Mouse (Mus musculus) adrenal gland, adult 10 weeks (tissue): ENCODE results near the gene Ddx39b. TPM values are rescaled to one million over a fixed set of nuclear protein-coding genes. Genes with fewer than 3 reads are reported as not detected.

Experiments
- polyA plus RNA-seq: library from polyadenylated mRNA; stranded (reverse); fragments of 350-450 nt; fragmentation: Illumina TruSeq; extraction: RNeasy Lipid Tissue Mini Kit (QIAGEN cat#74804); gene quantifications from one replicate; pipeline ENCODE4 v1.2.3, GENCODE M21; 2014; ENCODE audit warnings: low read depth, low replicate concordance

Ddx39b gene
- 11.1 TPM for polyA plus RNA-seq

GRCm38 (mm10) chr17:35241305-35242014 lies at the start of gene Ddx39b:
Gene Ddx39b (plus strand): TSS chr17:35241746.

GRCm38 (mm10) chr17:35193881-35194843 lies 47.4 kb upstream of the Ddx39b start, which contains the start of gene Ltb:
Gene Ltb (plus strand): TSS chr17:35194439.

GRCm38 (mm10) chr17:35201787-35202186 lies 39.8 kb upstream of the Ddx39b start, which contains the start of gene Tnf:
Gene Tnf (minus strand): TSS chr17:35202007.

GRCm38 (mm10) chr17:35204494-35205379 lies 36.8 kb upstream of the Ddx39b start, which contains the start of gene Lta:
Gene Lta (minus strand): TSS chr17:35205351.

GRCm38 (mm10) chr17:35220156-35220952 lies 21.2 kb upstream of the Ddx39b start, which contains the start of gene Gm16181:
Gene Gm16181 (plus strand): TSS chr17:35220834.

GRCm38 (mm10) chr17:35233114-35233980 lies 8.2 kb upstream of the Ddx39b start, which contains the start of gene Atp6v1g2:
Gene Atp6v1g2 (plus strand): TSS chr17:35233660.

GRCm38 (mm10) chr17:35235614-35236389 lies 5.7 kb upstream of the Ddx39b start, which contains the start of gene Nfkbil1:
Gene Nfkbil1 (minus strand): TSS chr17:35235792.

GRCm38 (mm10) chr17:35262664-35263522 lies 21.3 kb downstream of the Ddx39b start, which contains the start of gene H2-D1:
Gene H2-D1 (plus strand): TSS chr17:35262730.

Other genes with a start within 250 kb of the Ddx39b start
- gene Vars, start 240.8 kb upstream of the Ddx39b start, polyA plus RNA-seq = 10.7 TPM
- not detected for gene Vwa7, start 225.2 kb upstream of the Ddx39b start, polyA plus RNA-seq
- not detected for gene Sapcd1, start 213.7 kb upstream of the Ddx39b start, polyA plus RNA-seq
- not detected for gene Msh5, start 195.0 kb upstream of the Ddx39b start, polyA plus RNA-seq
- gene Clic1, start 191.8 kb upstream of the Ddx39b start, polyA plus RNA-seq = 23.6 TPM
- not detected for gene Ddah2, start 182.7 kb upstream of the Ddx39b start, polyA plus RNA-seq
- gene Ly6g6c, start 176.4 kb upstream of the Ddx39b start, polyA plus RNA-seq = not detected
- gene Mpig6b, start 175.6 kb upstream of the Ddx39b start, polyA plus RNA-seq = not detected
- not detected for gene Ly6g6e, start 164.8 kb upstream of the Ddx39b start, polyA plus RNA-seq
- not detected for gene Ly6g6d, start 163.7 kb upstream of the Ddx39b start, polyA plus RNA-seq
- gene Ly6g6f, start 156.1 kb upstream of the Ddx39b start, polyA plus RNA-seq = not detected
- 4.8 TPM for gene Abhd16a, start 152.5 kb upstream of the Ddx39b start, polyA plus RNA-seq
- gene Ly6g5c, start 133.5 kb upstream of the Ddx39b start, polyA plus RNA-seq = not detected
- gene Ly6g5b, start 126.3 kb upstream of the Ddx39b start, polyA plus RNA-seq = not detected
- gene Gpank1, start 120.3 kb upstream of the Ddx39b start, polyA plus RNA-seq = 1.4 TPM
- gene Csnk2b, start 119.7 kb upstream of the Ddx39b start, polyA plus RNA-seq = 163 TPM
- gene D17H6S53E, start 115.4 kb upstream of the Ddx39b start, polyA plus RNA-seq = 1.3 TPM
- gene Apom, start 109.7 kb upstream of the Ddx39b start, polyA plus RNA-seq = not detected
- 11.5 TPM for gene Bag6, start 106.6 kb upstream of the Ddx39b start, polyA plus RNA-seq
- gene Prrc2a, start 76.8 kb upstream of the Ddx39b start, polyA plus RNA-seq = 7.2 TPM
- 8.7 TPM for gene Aif1, start 65.7 kb upstream of the Ddx39b start, polyA plus RNA-seq
- gene Lst1, start 53.3 kb upstream of the Ddx39b start, polyA plus RNA-seq = not detected
- not detected for gene Ltb, start 47.3 kb upstream of the Ddx39b start, polyA plus RNA-seq
- gene Tnf, start 39.7 kb upstream of the Ddx39b start, polyA plus RNA-seq = not detected
- not detected for gene Lta, start 36.4 kb upstream of the Ddx39b start, polyA plus RNA-seq
- gene Gm16181, start 20.9 kb upstream of the Ddx39b start, polyA plus RNA-seq = not detected
- 5.0 TPM for gene Atp6v1g2, start 8.1 kb upstream of the Ddx39b start, polyA plus RNA-seq
- not detected for gene Nfkbil1, start 6.0 kb upstream of the Ddx39b start, polyA plus RNA-seq
- 42.0 TPM for gene H2-D1, start 21.0 kb downstream of the Ddx39b start, polyA plus RNA-seq
- gene H2-Q1, start 78.7 kb downstream of the Ddx39b start, polyA plus RNA-seq = not detected
- 2.0 TPM for gene H2-Q2, start 100.5 kb downstream of the Ddx39b start, polyA plus RNA-seq
- gene H2-Q4, start 137.9 kb downstream of the Ddx39b start, polyA plus RNA-seq = 19.9 TPM
- gene H2-Q6, start 183.1 kb downstream of the Ddx39b start, polyA plus RNA-seq = 3.8 TPM
- gene H2-Q7, start 197.4 kb downstream of the Ddx39b start, polyA plus RNA-seq = 3.2 TPM
- 2.9 TPM for gene H2-Q10, start 228.3 kb downstream of the Ddx39b start, polyA plus RNA-seq